Mouse (Mus musculus) NIH3T3 (cell line): Measurements from ENCODE around the gene Bcl2l1.

Experiments
- DNase-seq: peaks from one replicate; pipeline ENCODE4 v3.0.0-alpha.2; 2012; ENCODE audit warnings: low read depth

Bcl2l1 gene

DNA sequence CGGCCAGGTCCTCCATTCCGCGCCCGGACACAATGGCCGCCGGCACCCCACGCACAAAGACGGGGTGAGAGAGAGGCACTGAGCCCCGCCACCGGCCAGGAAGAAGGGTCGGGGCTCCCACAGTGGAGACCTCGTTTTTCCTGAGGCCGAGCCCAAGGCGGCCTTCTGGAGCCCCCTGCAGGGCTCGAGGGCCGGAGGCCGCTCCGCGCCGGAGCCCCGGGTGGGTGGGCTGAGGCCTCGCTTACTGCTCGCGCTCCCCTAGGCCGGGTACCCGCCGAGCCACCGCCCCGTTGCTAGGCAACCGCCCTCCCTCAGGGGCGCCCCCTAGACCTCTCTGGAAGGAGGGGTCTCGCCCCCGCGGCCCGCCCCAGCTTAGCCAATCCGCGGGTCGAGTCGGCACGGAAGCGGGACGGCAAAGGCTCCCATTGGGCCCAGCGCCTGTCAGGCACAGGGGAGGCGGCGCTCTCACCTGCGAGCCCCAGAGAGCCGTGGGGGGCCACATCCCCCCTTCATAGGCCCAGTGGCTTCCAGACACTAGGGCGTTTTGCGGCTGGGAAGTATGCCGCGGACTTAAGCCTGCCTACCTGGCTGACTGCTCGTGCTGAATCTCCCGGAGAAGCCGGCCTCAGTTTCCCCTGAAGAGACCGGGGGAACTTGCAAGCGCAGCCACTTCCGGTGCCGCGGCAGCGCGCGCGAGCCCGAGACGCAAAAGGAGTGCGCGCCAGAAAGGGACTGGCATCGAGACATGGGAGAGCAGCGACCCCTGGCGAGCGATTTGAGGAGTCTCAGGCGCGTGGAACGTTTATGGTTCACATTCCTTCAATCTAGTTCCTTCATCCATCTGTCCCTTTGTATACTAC lies at the start of gene Bcl2l1:
Gene Bcl2l1 (minus strand): TSS at position 710 of the 860 bp plus-strand sequence.
- peak; percentile 99 for DNase-seq

DNA sequence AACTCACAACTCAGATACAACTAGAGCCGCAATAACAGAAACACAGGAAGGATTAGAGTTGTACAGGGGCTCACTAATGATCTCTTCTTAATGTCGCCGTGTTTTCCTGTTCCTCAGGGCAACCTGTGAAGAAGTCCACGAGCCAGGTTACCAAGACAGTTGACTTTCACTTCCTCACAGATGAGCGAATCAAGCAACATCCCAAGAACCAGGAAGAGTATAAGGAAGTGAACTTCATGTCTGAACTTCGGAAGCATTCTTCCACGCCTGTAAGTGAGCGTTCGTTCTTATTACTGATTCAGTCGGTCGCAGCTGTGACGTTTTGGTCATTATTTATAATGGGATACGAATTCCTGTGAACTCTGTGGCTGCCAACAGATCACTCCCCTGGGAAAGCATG lies 49.4 kb upstream of the Bcl2l1 start:
- DNase-seq, result no peak

DNA sequence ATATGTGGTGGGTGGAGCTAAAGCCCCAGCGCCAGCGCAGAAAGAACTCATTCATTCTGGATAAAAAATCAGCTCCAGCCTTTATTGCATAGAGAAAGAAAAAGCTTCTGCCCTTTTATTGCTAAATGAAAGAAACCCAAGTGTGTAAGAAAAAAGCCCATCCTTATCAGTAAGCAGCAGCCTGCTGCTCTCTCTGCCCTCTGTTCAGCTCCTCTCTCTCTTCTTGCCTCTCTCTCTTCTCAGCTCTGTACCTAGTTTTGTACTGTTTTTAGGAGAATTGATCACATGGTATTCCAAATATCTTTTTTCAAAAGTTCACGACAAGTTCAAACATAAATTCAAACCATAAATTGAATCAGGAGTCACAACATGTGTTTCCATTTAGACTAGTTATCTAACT lies 46.7 kb upstream of the Bcl2l1 start:
- DNase-seq, result peak; percentile 35

DNA sequence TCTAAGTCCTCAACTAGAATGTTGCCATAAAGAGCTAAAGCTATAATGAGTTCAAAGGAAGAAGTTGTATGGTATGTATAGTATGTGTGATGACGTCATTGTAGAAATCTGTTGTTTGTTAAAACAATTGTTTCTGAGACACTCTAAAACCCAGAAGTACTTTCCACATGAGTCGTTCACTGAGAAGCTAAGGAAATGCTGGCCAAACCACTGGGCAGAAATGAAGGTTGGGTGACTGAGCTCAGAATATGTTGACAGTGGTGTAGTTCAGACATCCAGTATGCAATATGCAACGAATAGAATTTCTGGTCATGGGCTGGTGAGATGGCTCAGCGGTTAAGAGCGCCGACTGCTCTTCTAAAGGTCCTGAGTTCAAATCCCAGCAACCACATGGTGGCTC lies 31.8 kb upstream of the Bcl2l1 start:
- DNase-seq, result peak; percentile 84

DNA sequence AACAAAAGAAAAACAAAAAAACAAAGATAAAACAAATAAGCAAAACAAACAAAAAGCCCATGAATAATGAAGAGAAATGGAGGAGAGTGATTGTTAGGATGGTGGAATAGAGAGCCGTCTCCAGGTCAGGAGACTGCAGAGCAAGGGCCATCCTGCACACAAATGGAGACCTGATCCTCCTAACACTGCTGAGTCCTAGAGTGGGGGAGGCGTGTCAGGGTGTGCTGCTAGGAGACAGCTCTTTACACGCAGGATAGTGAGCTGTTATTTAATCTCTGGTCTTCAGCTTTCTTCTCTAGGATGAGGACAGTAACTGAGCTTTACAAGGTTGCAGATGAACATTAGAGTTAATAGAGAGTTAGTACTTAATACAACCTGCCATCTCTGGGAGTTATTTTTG lies 31.1 kb upstream of the Bcl2l1 start:
- DNase-seq, result no peak

DNA sequence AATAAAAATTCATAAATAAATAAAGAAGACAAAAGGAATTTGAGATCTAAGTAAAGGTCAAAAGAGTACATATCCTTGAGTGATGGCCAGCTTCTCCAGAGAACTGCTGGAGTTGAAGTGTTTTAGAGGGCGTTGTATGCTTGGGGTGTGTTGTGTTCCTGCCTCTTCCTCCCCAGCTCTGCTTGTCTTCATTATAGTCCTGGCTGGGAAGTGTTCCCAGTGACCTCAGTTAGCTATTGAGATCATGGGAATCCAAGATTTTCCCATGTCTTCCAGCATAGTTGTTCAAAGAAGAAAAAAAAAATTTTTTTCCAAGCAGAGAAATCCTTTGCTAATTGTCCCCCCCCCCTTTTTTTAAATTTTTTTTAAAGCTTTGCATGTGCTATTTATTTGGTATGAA lies 30.4 kb upstream of the Bcl2l1 start:
- DNase-seq, result peak; percentile 27

DNA sequence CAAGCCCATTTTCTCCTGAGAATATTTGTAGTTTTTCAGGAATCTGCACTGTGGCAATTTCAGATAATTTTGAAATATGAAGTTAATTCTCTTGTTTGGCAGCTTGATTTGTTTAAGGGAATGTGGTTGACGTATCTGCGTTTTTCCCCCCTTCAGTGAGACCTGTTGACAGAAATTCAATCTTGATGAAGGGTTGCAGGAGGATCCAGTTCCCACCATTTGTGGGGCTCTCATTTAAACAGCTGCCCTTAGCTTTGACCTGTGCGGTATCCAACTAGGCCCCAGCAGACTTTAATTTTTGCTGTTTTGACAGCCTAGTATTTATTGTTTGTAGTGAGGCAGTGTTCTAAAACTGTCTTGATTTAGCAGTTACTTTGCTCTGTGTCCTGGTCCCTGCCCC lies 28.0 kb upstream of the Bcl2l1 start:
- peak; percentile 80 for DNase-seq

DNA sequence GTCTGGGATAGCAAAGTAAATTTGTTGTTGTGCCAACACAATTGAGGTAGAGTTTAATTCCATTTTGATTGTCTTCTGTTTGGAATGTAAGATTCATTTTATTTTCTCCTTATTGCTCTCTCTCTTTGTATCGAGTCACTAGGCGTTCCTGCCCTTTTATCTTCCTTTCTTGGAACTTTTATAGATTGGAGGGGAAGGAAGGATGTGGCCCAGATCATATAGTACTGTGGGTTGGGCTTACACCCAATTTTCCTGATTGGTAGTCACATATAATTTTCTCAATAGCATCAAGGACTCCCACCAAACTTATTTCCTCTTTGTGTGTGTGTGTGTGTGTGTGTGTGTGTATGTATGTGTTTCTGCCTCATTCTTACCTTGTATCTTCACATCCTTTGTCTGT lies 16.9 kb upstream of the Bcl2l1 start:
- no peak for DNase-seq

DNA sequence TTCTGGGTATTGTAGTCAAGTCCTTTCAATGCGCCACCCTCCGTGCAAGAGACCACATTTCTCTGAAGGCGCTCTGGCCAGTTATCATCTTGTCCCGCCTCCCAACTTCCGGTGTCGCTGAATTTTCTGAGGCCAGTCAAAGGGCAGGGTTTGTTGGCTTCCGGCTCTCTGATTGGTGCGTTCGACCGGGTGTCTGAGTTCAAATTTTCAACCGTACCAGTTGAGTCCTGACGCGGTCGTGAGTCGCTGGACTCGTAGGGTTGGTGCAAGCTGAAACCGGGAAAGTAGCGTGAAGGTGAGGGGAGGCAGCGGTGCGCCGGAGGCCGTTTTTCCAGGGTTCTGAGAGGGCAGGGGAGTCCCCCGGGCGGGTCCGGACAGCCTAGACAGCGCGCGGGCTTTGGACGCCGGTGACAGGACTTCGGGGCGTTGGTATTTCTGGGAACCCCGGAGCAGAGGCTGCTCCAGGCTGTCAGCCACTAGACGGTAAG lies 16.3 kb upstream of the Bcl2l1 start, which contains the start of gene Tpx2:
Gene Tpx2 (plus strand): TSS at position 150 of the 488 bp plus-strand sequence.
- DNase-seq, result peak; percentile 99

DNA sequence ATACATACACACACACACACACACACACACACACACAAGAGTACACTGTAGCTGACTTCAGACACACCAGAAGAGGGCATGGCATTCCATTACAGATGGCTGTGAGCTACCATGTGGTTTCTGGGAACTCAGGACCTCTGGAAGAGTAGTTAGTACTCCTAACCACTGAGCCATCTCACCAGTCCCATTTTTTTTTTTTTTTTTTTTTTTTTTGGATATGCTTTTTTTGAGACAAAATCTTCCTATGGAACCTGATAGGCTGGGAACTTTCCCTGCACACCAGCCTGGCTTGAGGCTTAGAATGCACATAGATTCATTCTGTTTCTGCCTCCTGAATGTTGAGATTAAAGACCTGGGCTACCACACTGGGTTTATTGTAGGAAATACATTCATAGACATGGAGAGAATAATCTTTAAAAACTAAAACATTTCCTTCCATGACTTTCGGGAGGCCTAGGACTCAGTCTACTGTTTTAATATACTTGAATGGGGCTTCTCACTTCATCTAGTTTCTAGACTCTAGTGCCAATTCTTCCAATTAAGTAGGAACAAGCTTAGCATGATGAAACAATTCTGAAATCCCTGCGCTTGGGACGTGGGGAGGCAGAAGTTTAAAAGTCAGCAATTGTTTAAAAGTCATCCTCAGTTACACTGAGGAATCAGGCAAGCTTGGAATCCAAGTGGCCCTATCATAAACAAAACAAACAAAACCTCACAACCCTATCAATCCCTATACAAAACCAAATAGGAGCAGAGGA lies 15.7 kb upstream of the Bcl2l1 start:
- DNase-seq, result no peak

DNA sequence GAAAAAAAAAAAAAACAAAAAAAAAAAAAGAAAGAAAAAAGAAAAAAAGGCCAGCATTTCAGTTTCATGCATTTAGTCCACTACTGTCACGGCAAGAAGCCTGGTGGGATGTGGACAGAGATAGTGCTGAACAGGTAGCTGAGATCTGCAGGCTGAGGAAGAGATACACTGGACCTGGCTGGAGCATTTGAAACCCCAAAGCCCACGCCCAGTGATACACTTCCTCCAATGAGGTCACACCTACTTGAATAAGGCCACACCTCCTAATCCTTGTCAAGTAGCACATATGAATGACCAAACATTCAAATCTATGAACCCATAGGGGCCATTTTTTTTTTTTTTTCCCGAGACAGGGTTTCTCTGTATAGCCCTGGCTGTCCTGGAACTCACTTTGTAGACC lies 11.2 kb upstream of the Bcl2l1 start:
- DNase-seq, result no peak

DNA sequence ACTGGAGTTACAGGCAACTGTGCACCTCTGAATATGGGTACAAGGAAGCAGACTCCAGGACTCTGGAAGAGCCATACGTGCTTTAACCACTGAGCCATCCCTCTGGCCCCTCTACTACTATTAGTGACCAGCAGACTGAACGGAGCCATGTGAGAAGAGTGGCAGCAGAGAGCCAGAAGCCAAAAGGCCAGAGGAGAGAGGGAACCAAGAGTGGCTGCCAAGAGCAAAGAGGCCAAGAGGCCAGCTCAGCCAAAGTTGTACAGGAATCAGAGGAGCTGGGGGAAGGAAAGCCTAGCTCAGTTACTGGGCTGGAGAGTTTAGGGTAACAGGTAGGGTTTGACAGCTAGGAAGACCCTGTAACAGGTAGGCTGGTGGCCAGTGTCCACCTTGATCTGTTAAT lies 7.7 kb upstream of the Bcl2l1 start:
- DNase-seq, result no peak

DNA sequence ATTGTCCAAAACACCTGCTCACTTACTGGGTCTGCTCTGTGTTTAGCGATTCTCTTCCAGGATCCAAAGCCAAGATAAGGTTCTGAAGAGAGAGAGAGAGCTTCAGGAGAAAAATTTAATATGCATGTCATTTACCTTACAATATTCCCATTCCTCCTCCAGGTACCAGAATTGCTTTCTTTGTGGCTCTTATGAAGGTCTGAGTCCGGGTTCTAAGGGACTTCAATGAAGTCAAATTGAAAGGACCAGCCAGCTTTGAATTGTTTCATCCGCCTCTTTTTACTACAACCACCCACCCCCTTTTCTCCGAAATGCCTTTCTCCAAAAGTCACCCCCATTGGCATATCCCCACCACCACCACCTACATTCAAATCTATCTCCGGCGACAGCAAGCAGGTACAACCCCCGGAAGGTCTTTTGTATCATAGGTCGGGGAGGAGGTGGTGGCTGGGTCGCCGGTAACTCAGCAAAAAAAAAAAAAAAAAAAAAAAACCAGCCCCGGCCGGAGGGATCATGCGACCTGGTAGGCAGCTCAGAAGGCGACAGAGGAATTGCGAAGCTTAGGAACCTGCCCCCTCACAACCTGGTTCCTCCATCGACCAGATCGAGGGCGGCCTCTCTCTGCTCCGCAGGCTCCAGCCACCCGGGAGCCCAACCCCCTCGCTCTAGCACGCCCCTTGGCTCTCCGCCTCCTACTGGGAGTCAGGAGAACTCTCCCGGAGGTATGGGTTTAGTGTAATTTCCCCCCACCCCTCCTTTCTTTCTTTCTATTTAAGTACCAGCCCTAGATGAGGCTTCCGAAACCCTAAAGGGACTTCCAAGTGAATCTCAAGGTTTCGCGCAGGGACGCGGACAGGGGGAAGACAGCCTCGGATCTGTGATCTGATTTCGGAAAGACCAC lies 1.3 kb downstream of the Bcl2l1 start:
- DNase-seq, result peak; percentile 96

DNA sequence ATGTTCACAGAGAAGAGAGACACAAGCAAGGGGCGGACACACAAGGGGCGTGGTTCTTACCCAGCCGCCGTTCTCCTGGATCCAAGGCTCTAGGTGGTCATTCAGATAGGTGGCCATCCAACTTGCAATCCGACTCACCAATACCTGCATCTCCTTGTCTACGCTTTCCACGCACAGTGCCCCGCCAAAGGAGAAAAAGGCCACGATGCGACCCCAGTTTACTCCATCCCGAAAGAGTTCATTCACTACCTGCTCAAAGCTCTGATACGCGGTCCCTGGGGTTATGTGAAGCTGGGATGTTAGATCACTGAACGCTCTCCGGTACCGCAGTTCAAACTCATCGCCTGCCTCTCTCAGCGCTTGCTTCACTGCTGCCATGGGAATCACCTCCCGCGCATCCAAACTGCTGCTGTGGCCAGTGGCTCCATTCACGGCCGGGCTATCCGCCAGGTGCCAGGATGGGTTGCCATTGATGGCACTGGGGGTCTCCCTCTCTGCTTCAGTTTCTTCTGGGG lies 2.1 kb downstream of the Bcl2l1 start:
- DNase-seq, result peak; percentile 49

DNA sequence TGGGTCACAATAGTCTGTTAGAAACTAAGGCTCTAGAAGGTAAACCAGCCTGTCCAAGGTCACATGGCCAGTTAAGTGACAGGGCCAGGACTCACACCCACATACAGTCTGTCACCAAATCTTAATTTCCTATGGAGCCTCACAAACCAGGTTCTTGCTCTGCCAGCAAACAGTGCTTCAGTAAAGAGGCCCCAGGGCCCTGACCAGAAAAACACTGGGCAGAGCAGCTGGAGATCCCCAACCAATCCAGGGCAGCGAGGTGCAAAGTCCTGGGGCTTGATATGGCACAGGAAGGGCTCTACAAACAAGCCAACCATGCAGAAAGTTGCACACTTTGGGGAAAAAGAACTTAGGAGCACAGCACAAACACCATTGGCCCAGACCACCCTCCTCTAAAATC lies 3.0 kb downstream of the Bcl2l1 start:
- no peak for DNase-seq

DNA sequence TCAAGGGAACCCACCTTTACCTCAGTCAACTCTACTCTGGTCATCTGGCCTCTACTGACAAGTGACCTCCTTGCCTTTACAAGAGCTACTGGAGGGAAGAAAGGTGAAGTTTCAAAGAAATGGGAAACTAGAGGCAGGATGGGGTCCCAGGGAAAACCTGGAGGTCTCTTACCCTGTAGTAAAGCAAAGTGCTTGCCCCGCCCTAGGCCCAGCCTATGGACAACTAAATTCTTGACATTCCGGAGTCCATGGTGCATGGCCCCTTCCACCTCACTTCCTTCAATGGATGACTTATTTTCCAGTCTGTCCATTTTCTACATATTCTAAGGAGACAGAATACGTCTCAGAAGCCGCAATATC lies 3.5 kb downstream of the Bcl2l1 start:
- peak; percentile 27 for DNase-seq

DNA sequence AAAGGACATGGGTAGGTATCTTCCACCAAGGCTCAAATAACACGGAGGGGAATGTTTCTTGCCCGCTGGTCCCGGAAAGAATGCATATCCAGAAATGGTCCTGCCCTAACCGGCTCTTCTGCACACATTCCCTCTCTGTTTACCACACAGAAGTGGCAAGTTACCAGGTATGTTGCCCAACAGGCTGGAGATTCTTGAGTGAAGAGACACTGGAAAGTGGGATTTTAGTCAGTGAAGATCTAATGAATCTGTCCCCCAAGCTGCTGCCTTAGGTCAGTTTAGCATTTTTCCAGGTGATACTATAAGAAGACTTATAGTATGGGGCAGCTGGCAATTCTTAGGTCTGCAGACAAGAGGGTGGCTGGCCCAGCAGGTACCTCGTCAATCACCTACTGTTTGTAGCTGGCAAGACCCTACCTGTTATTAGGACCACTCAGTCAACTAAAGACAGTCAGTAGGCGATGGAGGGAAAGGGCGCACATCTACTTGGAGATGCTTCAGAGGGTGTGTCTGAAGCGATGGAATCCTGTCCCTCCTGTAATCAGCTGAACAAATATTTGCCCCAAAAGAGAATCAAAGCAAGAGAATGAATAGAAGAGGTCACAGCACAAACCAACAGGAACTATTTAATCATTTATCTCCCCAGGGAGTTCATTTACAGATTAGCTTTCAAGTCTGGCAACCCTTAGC lies 4.1 kb downstream of the Bcl2l1 start:
- DNase-seq, result peak; percentile 73

DNA sequence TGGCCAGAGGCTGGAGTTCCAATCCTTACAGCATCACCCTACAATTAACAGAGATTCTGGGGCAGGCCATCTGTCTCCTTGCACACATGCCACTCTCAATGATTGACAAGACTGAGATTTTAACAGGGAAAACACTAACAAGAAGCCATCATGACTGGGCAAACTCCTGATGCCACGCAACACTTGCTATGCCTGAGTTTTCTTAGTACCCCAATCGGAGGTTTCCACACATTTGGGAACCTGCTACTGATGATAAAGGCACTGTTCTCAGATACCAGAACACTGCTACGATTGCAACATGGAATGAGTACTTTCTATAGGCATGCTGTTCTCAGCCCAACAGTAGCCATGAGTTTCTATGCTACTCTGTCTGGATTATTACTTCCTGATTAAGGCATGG lies 5.0 kb downstream of the Bcl2l1 start:
- no peak for DNase-seq

DNA sequence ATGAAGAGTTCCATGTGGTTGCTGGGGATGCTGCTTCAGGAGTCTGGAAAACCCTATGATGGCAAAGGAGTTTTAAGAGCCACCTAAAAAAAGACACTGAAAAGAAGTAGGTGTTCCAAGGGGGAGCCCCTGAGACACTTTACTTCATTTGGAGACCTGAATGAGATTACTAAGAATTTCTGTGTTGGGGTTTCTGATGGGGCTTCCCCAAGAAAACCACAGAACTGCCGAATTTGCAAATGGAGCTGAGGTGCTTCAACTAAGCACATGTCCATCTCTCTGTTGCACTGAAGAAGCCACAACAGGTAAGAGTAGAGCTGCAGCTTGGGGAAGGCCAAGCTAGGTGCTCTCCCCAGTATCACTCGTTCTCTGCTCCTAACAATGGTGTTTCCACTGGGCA lies 5.8 kb downstream of the Bcl2l1 start:
- DNase-seq, result no peak

DNA sequence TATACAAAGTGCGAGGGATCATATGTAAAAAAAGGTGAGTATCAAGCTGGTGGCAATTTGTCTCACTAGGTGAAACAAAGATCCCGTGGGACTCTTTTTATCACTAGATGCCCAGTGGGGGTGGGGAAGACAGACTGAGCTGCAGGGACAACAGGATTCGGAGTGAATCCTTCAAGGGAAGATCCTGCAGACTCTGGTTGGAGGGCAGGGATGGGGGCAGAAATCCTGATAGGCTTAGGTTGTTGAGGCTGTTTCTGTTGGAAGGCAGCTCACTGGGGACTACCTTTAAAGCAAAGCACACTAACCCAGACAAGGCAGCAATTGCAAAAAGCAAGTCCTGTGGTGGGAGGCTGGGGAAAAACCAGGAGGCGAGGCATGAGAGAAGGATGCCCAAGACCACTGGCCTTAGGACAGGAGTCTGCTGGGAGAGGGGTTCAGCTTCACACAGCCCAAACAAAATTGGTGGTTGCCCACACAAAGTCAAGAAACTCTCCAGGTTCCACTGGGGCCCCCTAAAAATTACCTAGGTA lies 6.3 kb downstream of the Bcl2l1 start:
- no peak for DNase-seq
